Mouse (Mus musculus): ENCODE measurements around the gene Celsr1. TPM values are rescaled to one million over a fixed set of nuclear protein-coding genes. Genes with fewer than 3 reads are reported as not detected.
A peak's percentile ranks its signal among the peaks of the same experiment; 100 is the strongest.

Celsr1 gene
- total and polyA plus RNA-seq, 3 experiments: 1.3 to 21.7 (median 4.7) TPM

DNA sequence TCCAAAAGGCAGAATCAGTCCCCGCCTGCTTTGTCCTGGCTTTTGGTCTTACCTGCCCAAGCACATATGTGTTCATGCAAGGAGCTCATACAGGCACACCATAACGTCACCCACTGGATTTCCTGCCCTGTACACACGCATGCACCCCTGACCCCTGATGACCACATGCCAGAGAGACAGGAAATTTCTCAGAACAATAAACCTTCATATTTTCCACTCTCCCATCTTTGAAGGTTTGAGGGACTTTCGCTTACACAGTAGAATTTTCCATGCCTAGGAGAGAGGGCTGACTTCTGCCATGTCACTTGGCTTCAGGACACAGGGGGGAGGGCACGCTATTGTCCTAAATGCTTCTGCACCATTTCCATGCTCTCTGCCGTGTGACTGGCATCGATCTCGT is 13.6 kb downstream of the Celsr1 start:
- peaks cover 8% of the 10 kb centered on the region for H3K36me3 ChIP-seq (replicated peaks)
- DNase-seq (ENCODE audit: low spot score) (no peak), ATAC-seq (ENCODE audit: extremely low read depth, insufficient number of reproducible peaks, low FRiP score, poor library complexity, severe bottlenecking) (no peak)
- H3K27me3 ChIP-seq (ENCODE audit: insufficient read depth, low read length): peaks cover 14% of the 10 kb centered on the region
- H3K9me3 ChIP-seq (replicated peaks): peaks cover 10% of the 10 kb centered on the region
- H3K4me1 ChIP-seq (ENCODE audit: insufficient read depth, low read depth, low read length): peaks cover 45% of the 10 kb centered on the region
- no peak overlapping the region for H3K4me3 ChIP-seq (ENCODE audit: low read depth, low read length)
- no peak for TF ChIP-seq GATA2 (IDR thresholded peaks at IDR 0.05; ENCODE audit: borderline replicate concordance, low read depth, low read length)

DNA sequence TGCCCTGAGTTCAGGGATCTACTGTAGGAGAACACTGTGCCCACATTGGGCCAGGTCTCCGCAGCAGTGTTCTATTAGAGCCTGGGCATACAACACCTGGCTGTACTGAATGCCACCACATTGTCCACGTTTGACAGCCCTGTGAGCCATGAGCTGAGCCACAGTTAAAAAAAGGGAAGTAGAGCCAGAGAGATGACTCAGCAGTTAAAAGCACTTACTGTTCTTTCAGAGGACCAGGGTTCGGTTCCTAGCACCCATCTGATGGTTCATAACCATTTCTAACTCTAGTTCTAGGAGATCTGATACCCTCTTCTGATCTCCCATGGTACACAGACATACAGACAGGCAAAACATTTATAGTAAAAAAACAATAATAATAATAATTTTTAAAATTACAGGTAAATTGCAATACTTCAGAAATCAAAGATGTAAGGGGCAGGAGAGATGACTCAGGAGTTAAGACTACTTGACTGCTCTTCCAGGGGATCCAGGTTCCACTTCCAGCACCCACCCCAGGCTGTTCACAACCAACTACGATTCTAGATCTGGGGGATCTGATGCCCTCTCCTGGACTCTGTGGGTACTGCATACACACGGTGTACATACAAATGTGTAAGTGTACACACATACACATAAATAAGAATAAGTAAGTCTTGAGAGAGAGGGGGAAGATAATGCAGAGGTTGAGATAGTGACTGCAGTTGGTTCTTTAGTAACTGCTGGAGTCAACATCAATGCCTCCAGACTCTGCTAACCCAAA is 14.6 kb downstream of the Celsr1 start:
- H3K27me3 ChIP-seq (ENCODE audit: insufficient read depth, low read length): peaks cover 14% of the 10 kb centered on the region
- no peak for TF ChIP-seq GATA1 (IDR thresholded peaks at IDR 0.05; ENCODE audit: borderline replicate concordance, low read length)
- TF ChIP-seq CTCF (IDR thresholded peaks at IDR 0.05; ENCODE audit: low read depth, low read length): 0 out of 2 replicates have a peak, but pooled peaks have one; percentile 16
- no peak overlapping the region for H3K4me3 ChIP-seq (ENCODE audit: low read depth, low read length)
- H3K36me3 ChIP-seq (replicated peaks): peaks cover 7% of the 10 kb centered on the region
- peaks cover 52% of the 10 kb centered on the region for H3K4me1 ChIP-seq (ENCODE audit: insufficient read depth, low read depth, low read length)
- DNase-seq (ENCODE audit: low spot score): no peak
- peaks cover 10% of the 10 kb centered on the region for H3K9me3 ChIP-seq (replicated peaks)
- ATAC-seq (ENCODE audit: extremely low read depth, insufficient number of reproducible peaks, low FRiP score, poor library complexity, severe bottlenecking): no peak

DNA sequence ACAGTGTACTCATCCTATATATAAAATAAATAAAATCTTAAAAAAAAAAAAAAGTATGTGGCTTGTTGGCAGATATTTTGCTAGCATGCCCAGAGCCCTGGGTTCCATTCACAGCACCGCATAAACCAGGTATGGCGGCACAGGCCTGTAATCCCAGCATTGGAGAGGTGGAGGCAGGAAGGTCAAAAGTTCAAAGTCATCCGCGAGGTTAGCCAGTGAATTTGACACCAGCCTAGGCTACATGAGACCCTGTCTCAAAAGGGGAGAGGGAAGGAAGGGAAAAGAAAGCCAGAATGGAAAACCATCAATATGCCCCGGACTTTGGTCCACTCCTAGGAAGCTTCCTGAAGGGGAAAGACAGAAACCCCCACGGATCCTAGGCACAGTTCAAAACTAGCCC is 16.2 kb downstream of the Celsr1 start:
- Histone ChIP-seq H3K4me3 (ENCODE audit: low read depth, low read length) (no peak overlapping the region), H3K4me1 (ENCODE audit: insufficient read depth, low read depth, low read length) (peaks cover 65% of the 10 kb centered on the region), H3K9me3 (replicated peaks) (peaks cover 10% of the 10 kb centered on the region), H3K36me3 (replicated peaks) (peaks cover 5% of the 10 kb centered on the region), H3K27me3 (ENCODE audit: insufficient read depth, low read length) (peaks cover 4% of the 10 kb centered on the region; the same call in 1 of the 2 replicates)
- no peak for DNase-seq (ENCODE audit: low spot score)
- no peak for ATAC-seq (ENCODE audit: extremely low read depth, insufficient number of reproducible peaks, low FRiP score, poor library complexity, severe bottlenecking)
- TF ChIP-seq GATA1 (IDR thresholded peaks at IDR 0.05; ENCODE audit: borderline replicate concordance, low read length) (no peak), POLR2AphosphoS5 (IDR thresholded peaks at IDR 0.05; ENCODE audit: insufficient replicate concordance, low read depth, low read length) (no peak), GATA2 (IDR thresholded peaks at IDR 0.05; ENCODE audit: borderline replicate concordance, low read depth, low read length) (no peak), CTCF (IDR thresholded peaks at IDR 0.05; ENCODE audit: low read depth, low read length) (no peak), TAL1 (conservative IDR thresholded peaks at IDR 0.05; ENCODE audit: low read depth, low read length) (no peak)

DNA sequence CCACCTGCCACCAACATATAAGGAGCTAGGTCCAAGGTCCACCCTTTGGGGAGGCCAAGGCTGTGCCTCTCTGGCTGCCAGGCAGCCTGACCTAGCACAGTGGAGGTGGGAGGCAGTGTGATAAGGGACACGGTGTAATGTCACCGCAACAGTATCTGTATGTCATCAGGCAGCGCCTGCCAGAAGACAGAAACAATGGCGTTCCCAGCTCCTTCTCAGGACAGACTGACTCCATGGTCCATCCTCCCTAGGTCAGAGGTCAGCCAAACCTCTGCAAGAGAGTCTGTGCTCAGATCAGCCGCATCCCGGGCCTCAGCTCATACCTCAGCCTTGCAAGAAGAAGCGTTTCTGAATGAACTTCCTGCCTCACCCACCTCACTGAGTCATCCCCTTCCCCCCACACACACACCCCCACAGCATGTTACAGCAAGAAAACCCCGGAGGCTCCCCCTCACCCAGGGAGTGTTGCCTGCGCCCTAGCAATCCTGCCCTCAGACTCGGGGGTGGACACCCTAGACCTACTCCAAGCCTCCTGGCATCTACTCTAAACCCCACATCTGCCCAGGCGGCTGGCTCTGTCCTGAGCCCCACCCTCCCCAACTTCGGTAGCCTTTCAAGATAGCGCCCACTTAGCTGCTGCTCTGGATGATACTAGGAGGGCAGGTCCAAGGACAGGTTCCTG is 17.6 kb downstream of the Celsr1 start:
- peaks cover 10% of the 10 kb centered on the region for H3K9me3 ChIP-seq (replicated peaks)
- H3K4me1 ChIP-seq (ENCODE audit: insufficient read depth, low read depth, low read length): peaks cover 59% of the 10 kb centered on the region
- peak; percentile 29; the same call in 1 of the 2 replicates for ATAC-seq (ENCODE audit: extremely low read depth, insufficient number of reproducible peaks, low FRiP score, poor library complexity, severe bottlenecking)
- H3K36me3 ChIP-seq (replicated peaks): peaks cover 9% of the 10 kb centered on the region
- peak overlapping the region; percentile 31; the same call in 1 of the 2 replicates for H3K4me3 ChIP-seq (ENCODE audit: low read depth, low read length)
- peak; percentile 29 for DNase-seq (ENCODE audit: low spot score)
- 0 out of 2 replicates have a peak, but pooled peaks cover 3% of the 10 kb centered on the region for H3K27me3 ChIP-seq (ENCODE audit: insufficient read depth, low read length)
- TF ChIP-seq CTCF (IDR thresholded peaks at IDR 0.05; ENCODE audit: low read depth, low read length) (no peak), POLR2AphosphoS5 (IDR thresholded peaks at IDR 0.05; ENCODE audit: insufficient replicate concordance, low read depth, low read length) (no peak), TAL1 (conservative IDR thresholded peaks at IDR 0.05; ENCODE audit: low read depth, low read length) (no peak; the same call in 1 of the 2 replicates), GATA1 (IDR thresholded peaks at IDR 0.05; ENCODE audit: borderline replicate concordance, low read length) (no peak), GATA2 (IDR thresholded peaks at IDR 0.05; ENCODE audit: borderline replicate concordance, low read depth, low read length) (no peak)

DNA sequence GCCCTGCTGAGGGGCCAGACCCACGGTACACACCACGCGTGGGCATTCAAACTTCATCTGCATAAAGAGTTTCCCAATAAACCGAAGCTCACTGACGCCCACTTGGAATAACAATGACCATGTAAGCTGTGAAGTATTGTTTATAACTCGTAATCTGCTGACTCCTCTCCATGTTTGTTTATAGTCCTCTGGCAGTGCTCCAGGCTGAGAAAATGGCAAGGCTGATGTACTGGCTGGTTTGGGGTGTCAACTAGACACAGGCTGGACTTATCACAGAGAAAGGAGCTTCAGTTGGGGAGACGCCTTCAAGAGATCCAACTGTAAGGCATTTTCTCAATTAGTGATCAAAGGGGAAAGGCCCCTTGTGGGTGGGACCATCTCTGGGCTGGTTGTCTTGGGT is 18.6 kb downstream of the Celsr1 start:
- no peak for DNase-seq (ENCODE audit: low spot score)
- no peak for ATAC-seq (ENCODE audit: extremely low read depth, insufficient number of reproducible peaks, low FRiP score, poor library complexity, severe bottlenecking)
- H3K9me3 ChIP-seq (replicated peaks): peaks cover 10% of the 10 kb centered on the region
- TF ChIP-seq GATA2 (IDR thresholded peaks at IDR 0.05; ENCODE audit: borderline replicate concordance, low read depth, low read length) (no peak), CTCF (IDR thresholded peaks at IDR 0.05; ENCODE audit: low read depth, low read length) (no peak), POLR2AphosphoS5 (IDR thresholded peaks at IDR 0.05; ENCODE audit: insufficient replicate concordance, low read depth, low read length) (no peak), GATA1 (IDR thresholded peaks at IDR 0.05; ENCODE audit: borderline replicate concordance, low read length) (no peak), TAL1 (conservative IDR thresholded peaks at IDR 0.05; ENCODE audit: low read depth, low read length) (no peak)
- peaks cover 9% of the 10 kb centered on the region for H3K36me3 ChIP-seq (replicated peaks)
- peaks cover 52% of the 10 kb centered on the region for H3K4me1 ChIP-seq (ENCODE audit: insufficient read depth, low read depth, low read length)
- H3K4me3 ChIP-seq (ENCODE audit: low read depth, low read length): no peak overlapping the region
- 0 out of 2 replicates have a peak, but pooled peaks cover 3% of the 10 kb centered on the region for H3K27me3 ChIP-seq (ENCODE audit: insufficient read depth, low read length)

DNA sequence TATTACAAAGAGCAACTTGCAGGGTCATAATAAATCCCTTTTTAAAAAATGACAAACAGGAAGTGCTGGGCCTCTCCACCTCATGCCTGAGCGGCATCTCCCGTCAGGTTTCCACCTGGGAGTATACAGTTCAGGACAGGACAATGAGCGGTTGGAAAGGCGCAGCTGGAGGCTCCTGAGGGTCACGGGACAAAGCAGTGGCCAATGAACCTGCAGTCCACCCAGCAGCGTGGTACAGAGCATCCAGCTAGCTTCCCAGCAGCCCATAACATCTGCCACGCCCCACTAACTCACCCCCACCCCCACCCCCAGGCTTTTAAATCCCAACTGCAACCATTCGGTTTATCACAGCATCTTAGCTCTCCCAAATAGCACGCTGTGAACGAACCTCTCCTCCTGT is 19.9 kb downstream of the Celsr1 start:
- Histone ChIP-seq H3K27me3 (ENCODE audit: insufficient read depth, low read length) (0 out of 2 replicates have a peak, but pooled peaks cover 3% of the 10 kb centered on the region), H3K36me3 (replicated peaks) (peaks cover 8% of the 10 kb centered on the region), H3K9me3 (replicated peaks) (peaks cover 3% of the 10 kb centered on the region), H3K4me1 (ENCODE audit: insufficient read depth, low read depth, low read length) (peaks cover 52% of the 10 kb centered on the region), H3K4me3 (ENCODE audit: low read depth, low read length) (peak overlapping the region; percentile 58; the same call in 1 of the 2 replicates)
- DNase-seq (ENCODE audit: low spot score): no peak
- no peak; the same call in 1 of the 2 replicates for ATAC-seq (ENCODE audit: extremely low read depth, insufficient number of reproducible peaks, low FRiP score, poor library complexity, severe bottlenecking)
- TF ChIP-seq GATA1 (IDR thresholded peaks at IDR 0.05; ENCODE audit: borderline replicate concordance, low read length): no peak
- no peak for TF ChIP-seq TAL1 (conservative IDR thresholded peaks at IDR 0.05; ENCODE audit: low read depth, low read length)
- no peak for TF ChIP-seq GATA2 (IDR thresholded peaks at IDR 0.05; ENCODE audit: borderline replicate concordance, low read depth, low read length)
- no peak for TF ChIP-seq POLR2AphosphoS5 (IDR thresholded peaks at IDR 0.05; ENCODE audit: insufficient replicate concordance, low read depth, low read length)
